Mouse (Mus musculus): ENCODE results near the gene Fam155a. TPM values are rescaled to one million over a fixed set of nuclear protein-coding genes. Genes with fewer than 3 reads are reported as not detected.

The Fam155a gene
- total RNA-seq, 4 experiments from 2014 or later, result 92.7 to 110 (median 103) TPM

DNA sequence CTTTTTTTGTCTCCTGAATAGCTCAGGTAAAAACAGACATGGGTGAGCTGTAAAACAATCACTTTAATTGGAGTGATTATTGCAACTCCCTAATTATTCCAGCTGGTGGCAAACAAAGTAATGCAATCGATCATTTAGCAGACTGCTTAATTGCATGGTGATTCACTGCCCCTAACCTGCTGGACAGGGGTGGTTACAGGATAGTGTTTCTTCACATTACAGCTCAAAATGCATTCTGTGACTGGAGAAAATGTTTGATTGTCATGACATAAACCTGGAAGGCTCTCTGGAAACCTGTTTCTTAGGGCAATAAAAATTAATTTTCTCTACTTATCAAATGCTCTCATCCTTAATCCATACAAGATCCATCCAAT, 276.7 kb downstream of the Fam155a start:
- no peak for DNase-seq (ENCODE audit: low spot score in 2 of 2)

DNA sequence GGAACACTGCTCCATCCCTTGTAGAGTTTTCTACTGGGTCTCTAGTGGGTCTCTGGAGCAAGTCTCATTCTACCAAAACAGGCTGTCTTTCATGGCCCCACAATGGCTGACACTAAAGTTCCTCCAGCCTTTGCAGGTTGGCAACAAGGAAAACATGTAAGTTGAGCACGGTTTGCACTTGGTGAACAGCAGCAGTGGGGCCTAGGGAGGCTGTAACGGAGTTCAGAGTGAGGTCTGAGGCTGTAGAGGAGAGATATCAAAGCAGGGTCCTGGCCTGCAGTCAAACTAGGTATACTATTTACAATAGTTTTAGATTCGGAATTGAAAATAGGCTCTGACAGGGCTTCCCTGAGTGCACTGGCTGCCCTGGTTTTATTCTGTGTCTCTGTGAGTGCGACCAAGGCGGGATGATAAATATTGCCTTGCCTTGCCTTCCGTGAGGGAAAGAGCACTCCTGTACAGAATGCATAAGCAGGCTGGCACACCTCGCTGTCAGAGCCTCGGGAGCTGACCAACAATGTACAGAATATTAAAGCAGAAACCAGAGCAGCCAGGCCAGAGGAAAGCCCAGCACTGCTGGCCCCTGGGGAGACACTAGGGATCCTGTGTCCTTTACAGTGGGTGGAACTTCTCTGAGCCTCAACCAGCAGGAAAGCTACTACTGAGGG, 277.3 kb downstream of the Fam155a start:
- no peak for DNase-seq (ENCODE audit: low spot score in 2 of 2)

DNA sequence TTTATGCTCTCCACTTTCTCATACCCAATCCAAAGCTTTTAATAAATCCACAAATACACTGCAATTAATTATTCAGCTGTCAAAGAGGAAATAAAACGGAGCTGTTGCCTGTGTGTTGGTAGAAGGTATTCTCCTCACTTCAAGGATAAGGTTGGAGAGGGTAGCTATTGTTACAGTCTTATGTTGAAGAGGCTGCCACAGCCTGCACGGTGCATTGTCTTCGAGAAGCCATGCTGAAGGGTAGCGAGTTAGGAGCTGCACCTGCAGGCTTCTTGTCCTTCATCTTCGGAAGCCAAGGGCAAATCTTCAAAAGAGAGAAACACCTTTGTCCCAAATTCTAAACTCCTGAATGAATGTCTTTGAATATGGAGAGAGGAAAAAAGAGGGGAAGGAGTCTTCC, 288.4 kb downstream of the Fam155a start:
- DNase-seq (ENCODE audit: low spot score in 2 of 2), result no peak

DNA sequence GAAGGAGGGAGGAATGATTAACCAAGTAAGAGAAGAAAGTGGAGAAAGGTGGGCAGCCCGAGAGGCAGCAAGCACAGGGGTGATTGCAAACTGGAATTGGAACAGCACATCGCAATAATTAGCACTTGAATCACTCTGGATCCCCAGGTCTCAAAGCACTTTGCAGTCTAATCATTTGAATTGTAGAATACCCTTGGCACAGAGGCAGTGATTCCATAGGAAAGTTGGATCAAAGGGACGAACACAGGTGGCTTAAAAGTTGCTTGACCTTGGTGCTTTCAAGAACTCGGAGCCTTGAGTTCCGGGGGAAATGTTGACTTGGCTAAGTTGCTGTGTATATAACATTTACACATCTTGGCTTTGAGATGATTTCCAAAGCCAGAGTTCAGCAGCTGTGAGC, 299.7 kb downstream of the Fam155a start:
- no peak for DNase-seq (ENCODE audit: low spot score in 2 of 2)

DNA sequence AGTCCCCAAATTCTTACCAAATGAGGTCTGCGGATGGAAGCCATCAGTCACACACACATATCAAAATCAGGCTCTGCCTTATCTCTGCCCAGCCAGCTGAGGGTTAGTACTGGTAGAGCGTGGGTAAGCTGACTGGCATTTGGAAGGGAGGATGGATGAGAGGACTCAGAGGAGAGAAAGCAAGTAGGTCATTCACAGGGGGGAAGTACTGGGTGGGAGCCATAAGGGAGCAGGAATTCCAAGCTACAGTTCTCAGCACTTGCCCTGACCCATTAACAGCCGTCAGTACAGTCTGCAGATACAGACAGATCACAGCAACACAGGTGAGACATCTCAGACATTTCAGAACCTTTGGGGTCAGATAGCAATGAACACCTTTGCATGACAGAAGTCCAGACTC, 300.8 kb downstream of the Fam155a start:
- DNase-seq (ENCODE audit: low spot score in 2 of 2), result no peak

DNA sequence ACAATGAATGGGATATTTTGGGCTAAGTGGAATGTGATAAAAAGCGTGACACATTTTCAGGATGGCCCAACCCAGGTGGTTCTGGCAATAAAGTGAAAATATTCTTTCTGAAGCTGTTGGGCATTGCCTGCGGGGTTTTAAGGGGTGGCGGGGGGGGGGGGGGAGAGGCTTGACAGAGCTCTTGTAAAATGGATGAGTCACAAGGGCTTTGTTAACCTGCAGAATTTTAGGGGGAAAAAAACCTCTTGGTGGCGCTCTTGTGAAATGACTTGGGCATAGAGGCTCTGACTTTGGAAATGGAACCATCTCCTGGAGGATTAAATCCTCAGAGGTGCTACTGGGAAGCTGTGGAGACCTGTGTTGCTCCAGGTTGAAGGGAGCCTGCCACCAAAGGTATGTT, 309.9 kb downstream of the Fam155a start:
- no peak for DNase-seq (ENCODE audit: low spot score in 2 of 2)

DNA sequence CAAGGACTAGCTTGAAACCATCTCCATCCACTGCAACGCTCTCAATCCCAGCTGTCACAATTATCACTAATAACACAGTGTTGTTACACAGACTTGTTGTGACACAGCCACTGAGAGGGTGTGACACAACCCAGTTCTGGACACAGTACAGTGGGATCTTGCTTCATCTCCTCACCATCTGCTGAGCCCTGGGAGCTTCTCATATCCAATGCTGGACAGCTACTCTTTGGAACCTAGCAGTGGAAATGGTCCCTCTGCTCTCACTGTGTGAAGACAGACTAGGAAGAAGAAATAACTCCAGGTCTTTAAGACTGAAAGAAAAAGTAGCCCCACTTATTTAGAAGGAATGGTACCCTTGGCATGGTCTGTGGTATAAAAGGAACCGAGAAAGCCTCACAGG, 310.3 kb downstream of the Fam155a start:
- no peak for DNase-seq (ENCODE audit: low spot score in 2 of 2)

DNA sequence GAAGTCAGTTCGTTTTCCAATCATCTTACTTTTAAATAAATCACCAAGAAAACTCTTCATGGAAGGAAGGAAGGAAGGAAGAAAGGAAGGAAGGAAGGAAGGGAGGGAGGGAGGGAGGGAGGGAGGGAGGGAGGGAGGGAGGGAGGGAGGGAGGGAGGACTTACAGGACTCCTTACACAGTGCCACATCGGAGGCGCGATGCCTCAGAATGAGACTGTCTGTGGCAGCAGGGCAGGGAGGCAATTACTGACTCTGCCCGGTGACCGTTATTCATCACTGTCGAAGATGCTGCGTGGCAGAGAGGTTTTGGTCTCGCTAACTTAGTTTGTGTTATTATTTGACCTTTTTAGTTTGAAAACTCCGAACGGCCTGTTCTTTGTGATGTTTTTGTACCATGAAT, 312.3 kb downstream of the Fam155a start:
- DNase-seq (ENCODE audit: low spot score in 2 of 2), result no peak

DNA sequence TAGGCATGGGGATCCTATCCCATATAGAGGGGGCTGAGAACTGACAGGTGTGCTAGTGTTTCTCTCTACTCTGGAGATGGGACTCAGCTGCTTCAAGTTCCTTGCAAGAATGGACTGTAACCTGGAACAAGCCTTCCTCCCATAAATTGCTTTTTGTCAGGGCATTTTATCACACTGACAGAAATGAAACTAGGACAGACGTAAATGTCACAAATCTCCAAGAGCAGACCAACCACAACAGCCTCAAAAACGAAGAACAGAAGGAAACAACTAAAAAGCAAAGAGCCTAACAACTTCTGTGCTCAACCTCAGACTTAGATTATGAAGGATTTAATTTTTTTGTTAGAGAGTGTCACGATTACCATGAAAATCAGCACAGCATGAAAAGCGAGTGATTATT, 315.8 kb downstream of the Fam155a start:
- no peak for DNase-seq (ENCODE audit: low spot score in 2 of 2)

DNA sequence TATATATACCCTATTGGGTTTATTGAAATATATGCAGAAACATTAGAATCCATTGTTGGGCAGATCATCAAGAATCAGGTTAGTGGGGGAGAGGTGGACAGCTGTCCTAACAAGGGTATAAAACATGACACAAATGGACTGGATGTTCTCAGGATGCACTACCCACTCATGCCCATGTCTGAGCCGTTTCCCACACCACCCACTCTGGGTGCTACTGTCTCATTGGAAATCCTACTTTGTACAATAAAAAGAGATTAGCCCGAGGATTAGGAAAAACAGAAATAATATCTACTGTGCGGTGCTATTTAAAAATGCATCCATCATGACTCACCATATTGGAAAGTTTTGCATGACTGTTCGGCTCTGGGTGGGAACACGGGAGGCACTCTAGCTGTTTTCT, 317.2 kb downstream of the Fam155a start:
- DNase-seq (ENCODE audit: low spot score in 2 of 2), result no peak

DNA sequence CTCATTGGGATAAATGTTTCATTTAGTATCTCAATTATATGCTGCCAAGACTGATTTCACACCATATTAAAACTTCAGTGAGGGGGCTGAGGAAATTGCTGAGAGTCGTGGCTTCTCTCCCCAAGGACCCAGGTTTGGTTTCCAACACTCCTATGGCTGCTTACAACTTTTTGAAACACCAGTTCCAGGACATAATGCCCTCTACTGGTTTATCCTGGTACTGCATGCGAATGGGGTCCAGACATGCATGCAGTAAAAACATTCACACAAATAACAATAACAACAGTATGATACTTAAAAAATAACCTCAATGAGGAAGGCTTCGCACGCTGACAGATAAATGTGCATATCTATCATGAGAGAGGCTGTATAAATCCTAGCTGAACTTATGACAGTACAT, 319.4 kb downstream of the Fam155a start:
- no peak for DNase-seq (ENCODE audit: low spot score in 2 of 2)

DNA sequence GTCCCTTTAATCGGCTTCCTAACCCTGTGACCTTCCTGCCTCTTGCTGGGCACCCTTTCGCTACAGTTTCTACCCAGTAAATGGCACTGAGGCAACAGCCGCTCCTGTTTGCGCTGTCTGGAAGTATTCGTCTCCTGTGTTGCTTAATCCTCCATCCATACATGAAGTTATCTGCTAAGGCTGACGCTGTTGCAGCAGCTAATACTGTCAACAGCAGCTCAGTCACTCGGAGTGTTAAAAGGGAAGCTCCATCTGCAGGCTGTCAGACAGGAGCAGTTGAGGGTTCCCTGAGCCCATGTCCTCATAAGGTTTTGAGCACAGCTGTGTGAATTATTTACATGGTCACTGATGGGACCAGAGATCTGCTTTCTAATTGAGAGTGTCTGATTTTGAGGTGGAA, 322.3 kb downstream of the Fam155a start:
- DNase-seq (ENCODE audit: low spot score in 2 of 2), result no peak

DNA sequence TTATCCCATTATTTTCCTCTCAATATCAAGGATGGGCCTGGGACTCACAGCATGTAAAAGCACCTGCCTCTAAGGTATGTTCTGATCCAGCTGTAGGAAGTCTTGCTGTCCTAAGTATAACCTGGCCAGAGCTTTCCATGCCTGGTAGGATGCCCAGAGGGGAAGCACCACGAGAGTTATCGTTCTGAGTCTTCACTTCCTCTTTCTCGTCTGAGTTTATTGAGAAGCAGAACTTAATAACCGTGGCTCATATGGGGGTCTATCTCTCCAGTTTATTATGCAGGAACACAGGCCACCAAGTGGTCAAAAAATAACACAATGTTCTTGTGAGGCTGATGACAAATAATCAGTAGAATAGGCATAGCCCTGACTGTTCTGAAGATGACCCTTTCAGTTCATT, 333.1 kb downstream of the Fam155a start:
- no peak for DNase-seq (ENCODE audit: low spot score in 2 of 2)

DNA sequence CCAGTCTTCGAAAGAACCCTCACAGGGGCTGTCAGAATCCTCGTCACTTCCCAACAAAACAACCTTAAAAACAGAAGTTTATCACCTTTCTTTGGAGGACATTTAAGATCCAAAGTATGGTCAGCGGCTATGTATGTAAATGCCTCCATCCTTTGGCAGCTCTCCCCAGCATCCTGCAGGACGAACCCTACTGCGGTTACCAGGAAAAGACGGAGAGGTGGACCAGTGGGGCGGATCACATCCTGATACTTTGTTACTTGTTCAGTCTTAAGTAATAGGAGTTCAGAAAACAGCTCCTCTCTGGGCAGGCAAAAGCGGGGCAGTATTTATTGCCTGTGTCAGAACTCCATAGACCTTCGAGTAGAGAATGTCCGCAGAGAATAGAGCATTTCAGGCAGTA, 335.5 kb downstream of the Fam155a start:
- no peak for DNase-seq (ENCODE audit: low spot score in 2 of 2)

DNA sequence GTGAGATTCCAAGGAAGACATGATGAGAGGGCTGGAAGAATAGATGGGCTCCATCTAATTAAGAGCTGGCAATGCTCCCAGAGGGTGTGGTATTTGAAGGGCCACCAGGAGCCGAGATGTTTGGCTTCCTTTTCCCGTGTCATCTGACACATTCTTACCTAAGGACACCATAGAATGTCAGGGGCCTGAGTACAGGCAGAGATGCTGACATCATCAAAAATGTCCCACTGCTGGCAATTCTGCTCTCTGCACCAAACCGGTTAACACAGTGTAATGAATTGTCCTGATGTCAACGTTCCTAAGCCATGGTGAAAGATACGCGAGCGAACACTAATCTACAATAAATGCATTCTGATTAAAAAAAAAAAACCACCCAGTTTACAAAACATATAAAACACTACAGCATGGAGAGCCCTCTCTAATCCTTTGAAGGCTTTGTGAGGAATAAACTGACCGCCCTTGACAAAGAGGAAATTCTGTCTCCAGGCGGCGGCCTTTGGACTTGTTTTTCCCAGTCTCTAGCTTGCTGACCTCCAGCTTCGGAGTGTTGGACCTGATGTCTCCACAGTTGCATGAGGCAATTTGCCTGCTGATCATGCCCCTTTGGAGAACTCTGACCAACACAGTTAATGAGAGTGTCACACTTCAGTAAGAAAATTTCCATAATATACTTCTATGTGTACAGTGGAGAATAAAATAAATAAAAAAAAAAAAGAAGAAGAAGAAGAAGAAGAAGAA, 338.2 kb downstream of the Fam155a start:
- DNase-seq (ENCODE audit: low spot score in 2 of 2), result no peak

DNA sequence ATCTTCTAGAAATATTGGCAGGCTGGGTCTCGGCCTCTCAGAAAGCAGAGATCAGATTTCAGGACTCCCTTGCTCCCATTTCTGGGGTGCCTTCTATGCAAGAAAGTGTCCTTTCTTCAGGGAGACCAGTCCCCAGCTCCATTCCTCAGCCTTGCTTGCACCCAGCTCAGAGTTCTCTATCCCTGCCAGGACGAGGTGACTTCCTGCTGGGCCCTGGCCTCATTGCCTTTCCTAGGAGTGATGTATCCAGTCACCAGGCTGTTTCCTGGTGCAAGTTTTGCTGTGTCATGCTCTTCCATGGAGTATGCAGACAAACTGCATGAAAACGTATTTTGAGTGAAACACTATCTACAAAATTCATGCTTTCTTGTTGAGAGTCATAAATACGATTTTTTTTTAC, 342.1 kb downstream of the Fam155a start:
- no peak for DNase-seq (ENCODE audit: low spot score in 2 of 2)

DNA sequence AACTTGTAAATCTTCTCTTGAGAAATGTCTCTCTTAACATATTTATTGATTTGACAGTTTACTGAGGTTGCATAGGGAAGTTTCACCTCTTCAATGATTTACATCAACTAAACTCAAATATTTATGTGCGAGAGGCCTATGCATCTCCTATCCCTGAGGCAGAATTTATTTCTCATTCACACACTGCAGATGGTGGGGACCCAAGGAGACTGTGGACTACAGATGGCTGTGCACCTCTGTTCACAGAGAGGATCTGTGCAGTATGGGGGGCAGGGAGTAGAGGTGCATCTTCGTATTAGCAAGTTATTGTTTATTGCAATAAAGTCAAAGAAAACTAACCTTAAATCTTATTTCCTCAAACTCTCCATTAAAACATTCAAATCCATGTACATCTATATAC, 346.9 kb downstream of the Fam155a start:
- no peak for DNase-seq (ENCODE audit: low spot score in 2 of 2)

DNA sequence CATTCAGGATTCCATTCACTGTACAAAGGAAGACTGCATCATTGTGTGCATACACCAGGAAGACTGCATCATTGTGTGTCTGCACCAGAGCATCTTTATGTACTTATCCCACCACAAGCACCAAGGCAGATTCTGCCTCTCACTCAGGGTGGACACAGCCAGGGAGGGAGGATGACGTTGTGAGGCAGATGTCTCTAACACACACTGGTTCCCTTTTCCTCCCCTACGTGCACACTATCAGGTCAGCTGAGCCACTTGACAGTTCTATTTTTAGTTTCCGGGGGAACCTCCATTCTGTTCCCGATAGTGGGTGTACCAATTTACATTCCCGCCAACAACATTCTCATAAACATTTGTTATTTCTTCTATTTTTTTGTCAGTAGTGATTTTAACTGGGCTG, 347.4 kb downstream of the Fam155a start:
- DNase-seq (ENCODE audit: low spot score in 2 of 2), result no peak

DNA sequence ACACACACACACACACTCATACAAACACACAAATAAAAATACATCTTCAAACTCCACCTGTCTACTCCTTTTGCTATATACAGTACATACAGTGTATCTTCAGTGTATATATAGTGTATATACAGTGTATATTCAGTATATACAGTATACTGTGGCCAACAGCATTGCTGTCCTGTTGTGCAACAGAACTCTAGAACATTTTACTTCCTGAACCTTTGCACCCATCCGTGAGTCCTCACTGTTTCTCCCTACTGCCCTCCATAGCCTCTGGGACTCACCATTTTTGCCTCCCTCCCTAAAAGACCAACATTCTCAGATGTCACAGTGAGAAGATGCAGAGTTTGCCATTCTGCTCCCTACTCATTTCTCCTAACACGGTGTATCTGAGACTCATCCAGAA, 347.8 kb downstream of the Fam155a start:
- DNase-seq (ENCODE audit: low spot score in 2 of 2), result no peak

DNA sequence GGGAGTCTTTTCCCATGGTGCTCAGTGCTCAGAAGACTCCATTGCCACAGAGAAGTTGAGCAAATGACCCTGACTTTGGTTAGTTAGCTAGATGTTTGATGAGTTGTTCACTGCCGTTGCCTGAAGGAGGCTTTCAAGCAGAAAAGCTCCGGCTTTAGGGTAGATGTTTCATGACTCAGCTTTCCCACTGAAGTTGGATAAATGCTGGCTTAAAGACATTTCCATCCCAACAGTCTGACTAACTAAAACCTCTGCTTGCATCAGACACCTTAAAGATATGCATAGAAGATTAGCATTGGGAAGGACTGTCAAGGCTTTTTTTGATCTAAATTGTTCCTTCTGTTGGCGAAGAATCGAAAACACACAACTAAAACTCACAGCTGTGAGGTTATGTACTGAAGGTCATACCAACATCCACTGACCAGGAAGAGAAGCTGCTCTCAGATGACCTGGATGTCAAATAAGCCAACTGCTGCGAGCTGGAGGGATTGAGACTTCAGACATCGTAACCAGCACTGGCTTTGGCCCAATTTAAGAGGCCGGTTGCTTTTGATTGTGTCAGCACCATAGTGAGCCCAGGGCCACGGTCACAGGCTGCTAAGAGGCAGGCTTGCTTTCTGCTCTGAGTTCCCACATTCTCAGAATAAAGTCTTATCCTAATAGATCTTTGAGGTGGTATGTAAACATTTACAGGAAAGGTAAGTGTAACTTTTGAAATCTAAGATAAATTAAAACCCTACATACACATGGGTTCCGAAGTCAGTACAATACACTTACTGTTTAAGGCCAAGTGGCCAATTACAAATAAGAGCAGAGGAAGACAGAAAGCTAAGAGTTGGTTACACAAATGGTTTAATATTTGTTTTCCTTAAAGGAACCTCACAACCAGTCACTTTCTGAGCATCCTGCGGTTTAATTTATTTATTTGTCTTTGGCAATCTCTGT, 351.8 kb downstream of the Fam155a start:
- no peak for DNase-seq (ENCODE audit: low spot score in 2 of 2)

DNA sequence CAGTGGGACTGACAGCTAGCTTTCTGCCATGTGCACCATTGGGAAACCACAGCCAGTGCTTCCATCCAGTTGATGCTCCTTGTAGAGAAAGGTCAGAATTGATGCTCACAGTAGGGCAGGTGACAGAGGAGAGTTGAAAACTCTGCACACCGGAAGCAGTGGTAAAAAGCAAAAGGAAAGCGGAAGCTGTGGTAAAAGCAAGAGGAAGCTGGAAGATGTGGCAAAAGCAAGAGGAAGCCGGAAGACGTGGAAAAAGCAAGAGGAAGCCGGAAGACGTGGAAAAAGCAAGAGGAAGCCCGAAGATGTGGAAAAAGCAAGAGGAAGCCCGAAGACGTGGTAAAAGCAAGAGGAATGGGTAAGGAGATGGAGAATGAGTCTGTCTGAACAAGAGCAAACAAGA, 354.8 kb downstream of the Fam155a start:
- DNase-seq (ENCODE audit: low spot score in 2 of 2), result no peak

DNA sequence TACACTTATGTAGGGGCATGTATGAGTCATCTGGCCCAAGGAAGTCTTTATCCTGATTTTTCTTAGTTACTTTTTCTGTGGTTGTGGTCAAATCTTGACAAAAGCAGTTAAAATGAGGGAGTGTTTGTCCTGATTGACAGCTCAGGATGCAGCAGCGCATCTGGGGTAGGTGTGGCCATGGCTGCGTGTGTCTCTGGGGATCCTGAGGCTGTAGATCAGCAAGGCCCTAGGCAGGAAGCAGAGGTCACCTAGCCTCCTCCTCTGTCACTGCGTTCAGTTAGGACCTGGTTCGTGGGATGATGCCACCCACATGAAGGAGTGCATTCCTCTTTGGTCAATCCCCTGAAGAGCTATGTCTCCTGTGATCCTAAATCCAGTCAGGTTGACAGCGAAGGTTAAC, 362.5 kb downstream of the Fam155a start:
- no peak for DNase-seq (ENCODE audit: low spot score in 2 of 2)
